Mouse (Mus musculus) megakaryocyte-erythroid progenitor cell, adult 5-6 weeks (primary cell): ENCODE results near the gene St6galnac5. TPM values are rescaled to one million over a fixed set of nuclear protein-coding genes. Genes with fewer than 3 reads are reported as not detected.
A peak's percentile ranks its signal among the peaks of the same experiment; 100 is the strongest.

Experiments used
- ATAC-seq: replicated peaks from 2 replicates; pipeline ENCODE4 v1.8.0; 2016; ENCODE audit warnings: mild to moderate bottlenecking, inconsistent platforms; ENCODE audit not compliant: severe bottlenecking, poor library complexity, low FRiP score, low TSS enrichment
- total RNA-seq, 2 experiments: library from RNA; stranded (forward) in 1 of 2; stranded (reverse) in 1 of 2; fragments of 200-1000, 215-1000 nt in 1 of 2; fragments of >200 nt in 1 of 2; fragmentation: Nextera tagmentation in 1 of 2; gene quantifications; 2 replicates each; pipeline ENCODE4 v1.2.3; 2014 to 2017

The St6galnac5 gene
- total RNA-seq, 2 experiments from 2014 or later = not detected

DNA sequence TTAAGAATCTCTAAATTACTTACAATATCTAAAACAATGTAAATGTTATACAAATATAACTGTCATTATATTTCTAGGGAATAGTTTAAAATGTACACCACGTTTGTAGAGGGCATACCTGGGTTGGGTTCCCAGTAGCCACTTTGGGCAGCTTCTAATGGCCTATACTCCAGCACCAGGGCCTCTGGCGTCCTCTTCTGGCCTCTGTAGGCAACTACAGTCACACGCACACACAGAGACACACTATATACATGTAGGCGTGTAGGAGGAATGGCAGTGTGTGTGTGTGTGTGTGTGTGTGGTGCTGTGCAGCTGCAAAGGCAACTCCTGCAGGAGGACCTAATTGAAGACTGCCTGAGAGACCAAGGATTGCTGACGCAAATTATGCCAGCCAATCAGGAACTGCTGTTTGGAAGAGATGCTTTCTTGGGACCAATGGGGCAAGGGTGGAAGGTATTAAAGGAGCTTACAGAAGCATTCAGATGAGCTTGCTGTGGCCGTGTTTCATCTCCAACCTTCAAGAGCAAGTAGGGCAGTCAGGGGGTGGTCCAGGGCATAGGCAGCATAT, 106.2 kb downstream of the St6galnac5 start:
- no peak for ATAC-seq

DNA sequence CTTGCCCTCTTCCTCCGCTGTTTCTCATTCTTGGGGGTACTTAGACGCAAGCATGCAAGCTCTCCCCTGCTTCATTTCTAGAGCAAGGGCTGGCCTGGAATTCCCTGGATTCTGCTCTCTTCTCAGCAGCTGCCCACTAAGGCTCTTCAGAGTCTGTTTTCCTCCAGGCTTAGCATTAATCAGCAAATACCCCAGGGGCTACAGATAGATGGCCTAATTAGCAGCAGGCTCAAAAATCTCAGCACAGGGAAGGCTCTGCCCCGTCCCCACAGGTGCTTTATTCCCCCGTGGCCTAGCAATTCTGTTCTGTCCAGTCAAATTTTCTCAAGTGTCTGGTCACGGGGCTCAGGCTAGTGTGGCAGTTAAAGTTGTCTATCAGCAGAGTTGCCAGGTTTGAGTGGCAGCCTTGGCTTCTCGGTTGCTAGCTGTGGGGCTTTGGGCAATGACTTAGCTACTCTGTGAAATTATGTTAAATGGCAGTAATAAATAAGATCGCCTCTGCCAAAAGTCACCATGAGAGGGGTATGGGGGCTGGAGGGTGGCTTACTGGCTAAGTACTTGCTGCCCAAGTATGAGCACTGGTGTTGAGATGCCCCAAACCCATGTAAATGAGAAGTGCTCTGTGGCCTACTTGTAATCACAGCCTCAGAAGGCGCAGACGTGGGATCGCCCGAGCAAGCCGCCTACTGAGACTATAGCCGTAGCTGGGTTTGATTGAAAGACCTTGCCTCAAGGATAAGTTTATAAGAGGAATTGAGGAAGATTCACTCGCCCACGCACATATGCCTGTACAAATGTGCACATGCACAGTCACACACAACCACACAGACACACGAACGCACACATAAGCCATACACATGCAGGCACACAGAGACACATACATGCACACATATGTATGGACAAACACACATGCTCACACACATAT, 107.4 kb downstream of the St6galnac5 start:
- ATAC-seq = no peak

DNA sequence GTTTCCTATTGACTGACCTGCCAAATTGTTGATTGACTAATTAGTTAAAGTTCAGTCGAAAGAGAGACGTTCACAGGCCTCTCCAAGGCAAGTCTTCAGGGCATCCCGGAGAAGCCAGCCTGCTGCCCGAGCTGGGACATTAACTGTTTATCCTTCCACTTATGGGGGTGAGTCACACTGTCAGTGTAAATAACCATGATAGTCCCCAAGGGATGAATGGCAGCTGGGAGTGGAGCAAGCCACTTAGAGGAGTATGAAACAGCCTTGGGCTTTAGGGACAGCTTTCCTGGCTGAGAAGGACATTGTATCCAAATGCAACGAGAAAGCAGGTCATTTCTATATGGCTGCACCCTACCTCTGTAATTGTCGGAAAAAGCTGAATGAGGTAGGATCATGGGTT, 109.5 kb downstream of the St6galnac5 start:
- no peak for ATAC-seq

DNA sequence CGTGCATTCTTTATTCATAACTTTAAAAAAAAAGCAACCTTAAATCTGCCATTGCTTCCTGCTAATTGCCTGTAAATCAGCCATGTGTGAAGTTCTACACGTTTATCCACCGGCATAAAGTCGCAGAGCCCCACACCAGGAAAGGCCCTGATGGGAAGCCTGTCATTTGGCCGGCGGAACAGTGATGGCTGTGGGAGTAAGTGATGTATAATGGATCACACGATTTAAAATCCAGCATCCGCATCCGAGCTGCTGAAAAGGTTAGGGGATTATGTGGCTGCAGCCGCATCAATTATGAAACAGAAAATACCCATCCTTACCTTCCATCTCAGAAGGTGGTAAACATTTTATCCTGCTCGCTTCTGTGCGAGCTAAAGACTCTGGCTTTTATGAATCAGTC, 110.0 kb downstream of the St6galnac5 start:
- no peak for ATAC-seq

DNA sequence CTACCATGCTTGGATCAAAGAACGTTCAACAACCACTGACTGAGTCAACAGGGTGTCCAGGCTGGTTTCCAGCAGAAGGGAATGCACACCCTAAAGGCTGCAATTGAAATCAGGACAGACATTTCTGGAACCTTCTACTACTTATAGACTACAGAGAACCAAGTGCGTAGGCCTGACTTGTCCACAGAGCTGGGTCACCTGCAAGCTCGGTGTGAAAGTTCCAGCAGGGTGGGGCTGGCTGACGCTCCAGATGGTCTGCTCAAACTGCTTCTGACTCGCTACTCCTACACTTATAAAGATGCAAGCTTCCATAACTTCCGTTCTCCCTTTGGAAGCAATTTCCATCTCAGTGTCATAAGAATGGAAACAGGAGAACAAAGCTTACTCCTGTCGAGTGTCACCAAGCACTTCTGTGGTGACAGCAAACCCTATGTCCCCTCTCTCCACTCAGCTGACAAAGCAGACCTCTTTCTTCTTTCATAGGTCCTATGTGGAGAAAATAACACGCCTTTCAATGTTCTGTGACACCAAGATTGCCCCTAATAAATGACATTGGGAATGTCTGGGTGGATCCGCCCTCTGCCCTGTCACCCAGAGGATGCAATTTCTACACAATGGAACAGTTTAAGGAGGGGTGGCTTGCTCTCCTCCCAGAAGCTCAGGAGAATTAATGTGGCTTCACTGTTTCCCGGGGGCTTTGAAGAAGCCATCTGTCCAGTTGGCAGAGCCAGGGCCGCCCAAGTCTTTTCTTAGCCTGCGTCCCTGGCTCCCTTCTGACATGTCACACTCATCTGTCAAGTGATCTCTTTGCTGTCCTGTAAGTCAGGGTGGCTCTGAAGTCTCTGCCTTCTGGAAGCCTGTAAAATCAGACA, 114.2 kb downstream of the St6galnac5 start:
- ATAC-seq = no peak

DNA sequence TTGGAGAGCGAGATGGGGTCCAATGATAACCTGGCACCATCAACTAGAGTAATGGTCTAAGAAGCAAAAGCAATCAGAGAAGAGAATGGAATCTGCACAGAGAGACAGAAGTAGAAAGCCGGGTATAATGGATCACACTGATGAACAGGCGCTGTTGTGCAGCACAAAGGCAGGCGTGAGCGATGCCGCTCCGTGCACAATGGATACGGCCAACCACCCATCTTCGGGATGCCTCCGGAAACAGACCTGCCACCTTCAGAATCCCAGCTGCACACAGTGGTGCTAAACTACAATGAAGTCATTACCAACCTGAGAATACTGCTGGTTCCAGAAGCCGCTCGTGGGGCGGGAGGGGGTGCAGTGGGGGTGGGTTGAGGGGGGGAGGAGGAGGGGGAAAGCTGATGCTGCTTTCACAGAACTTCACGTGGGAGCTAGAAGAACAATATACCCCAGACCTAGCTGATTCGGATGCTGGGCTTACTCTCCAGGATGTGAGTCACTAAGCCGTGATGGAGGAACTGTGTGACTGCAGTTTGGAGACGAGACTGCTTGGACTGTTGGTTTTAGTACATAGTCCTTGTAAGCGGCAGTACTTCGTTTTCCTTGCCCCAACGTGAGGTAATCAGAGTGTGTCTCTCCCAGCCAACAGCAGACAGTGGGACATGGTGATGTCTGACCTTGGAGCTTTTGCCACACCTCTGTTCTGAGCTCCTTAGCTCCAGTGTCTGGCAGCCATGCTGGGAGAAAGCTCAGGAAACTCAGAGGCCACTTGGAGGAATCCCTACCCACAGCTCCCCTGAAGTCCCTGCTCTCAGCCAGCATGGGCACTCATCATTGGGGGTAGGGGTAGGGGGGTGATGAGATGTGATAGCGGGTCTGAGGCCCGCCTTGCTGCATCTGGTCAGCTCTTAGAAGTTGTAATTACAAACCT, 115.7 kb downstream of the St6galnac5 start:
- no peak for ATAC-seq

DNA sequence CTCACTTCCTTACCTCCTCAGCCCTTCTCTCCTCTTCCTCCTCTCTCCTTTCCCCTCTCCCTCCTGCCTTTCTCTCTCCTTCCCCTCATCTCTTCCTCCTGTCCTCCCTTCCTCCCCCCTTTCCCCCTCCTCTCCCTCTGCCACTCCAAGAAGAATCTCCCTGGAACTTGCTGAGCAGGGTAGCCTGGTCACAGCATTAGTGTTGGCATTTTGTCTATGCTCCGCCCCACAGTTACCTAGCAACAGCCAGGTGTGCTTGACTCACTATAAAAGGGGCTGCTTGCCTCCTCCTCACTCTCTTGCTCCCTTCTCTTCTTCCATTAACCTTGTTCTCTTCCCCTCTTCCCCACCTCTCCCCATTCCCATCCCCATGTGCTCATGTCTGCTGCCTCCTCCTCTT, 120.1 kb downstream of the St6galnac5 start:
- ATAC-seq = no peak

DNA sequence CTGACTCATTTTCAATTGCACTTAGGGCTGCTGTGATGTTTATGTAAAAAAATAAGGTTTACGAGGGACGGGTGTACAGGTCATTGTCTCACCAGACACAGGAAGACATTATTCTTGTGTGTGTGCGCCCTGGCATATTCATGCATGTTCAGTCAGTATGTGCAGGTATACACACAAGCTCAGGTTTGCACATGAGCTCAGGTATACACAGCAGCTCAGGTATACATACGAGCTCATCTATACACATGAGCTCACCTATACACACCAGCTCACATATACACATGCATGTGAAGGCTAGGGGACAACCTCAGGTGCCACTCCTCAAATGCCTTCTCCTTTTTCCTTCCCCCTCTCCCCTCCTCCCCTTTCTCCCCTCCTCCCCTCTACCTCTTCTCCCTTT, 120.6 kb downstream of the St6galnac5 start:
- ATAC-seq = no peak

DNA sequence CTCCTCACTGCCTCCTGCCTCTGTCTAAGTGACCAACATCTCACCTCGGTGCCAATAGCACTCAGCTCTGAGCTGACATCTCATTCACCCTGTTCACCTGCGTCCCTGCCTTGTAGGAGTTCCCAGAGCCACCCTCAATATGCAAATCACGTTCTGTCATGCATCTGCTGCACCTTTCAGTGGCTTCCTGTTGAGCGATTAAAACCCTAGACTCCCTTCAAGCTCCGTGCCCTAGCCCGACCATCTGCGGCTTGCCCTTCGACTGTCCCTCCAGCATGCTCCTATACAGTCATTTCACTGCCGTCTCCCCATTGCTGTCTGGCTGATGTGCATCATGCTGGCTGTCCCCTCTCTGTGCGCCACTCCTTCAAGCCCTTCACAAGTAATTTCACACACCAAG, 126.0 kb downstream of the St6galnac5 start:
- no peak for ATAC-seq

DNA sequence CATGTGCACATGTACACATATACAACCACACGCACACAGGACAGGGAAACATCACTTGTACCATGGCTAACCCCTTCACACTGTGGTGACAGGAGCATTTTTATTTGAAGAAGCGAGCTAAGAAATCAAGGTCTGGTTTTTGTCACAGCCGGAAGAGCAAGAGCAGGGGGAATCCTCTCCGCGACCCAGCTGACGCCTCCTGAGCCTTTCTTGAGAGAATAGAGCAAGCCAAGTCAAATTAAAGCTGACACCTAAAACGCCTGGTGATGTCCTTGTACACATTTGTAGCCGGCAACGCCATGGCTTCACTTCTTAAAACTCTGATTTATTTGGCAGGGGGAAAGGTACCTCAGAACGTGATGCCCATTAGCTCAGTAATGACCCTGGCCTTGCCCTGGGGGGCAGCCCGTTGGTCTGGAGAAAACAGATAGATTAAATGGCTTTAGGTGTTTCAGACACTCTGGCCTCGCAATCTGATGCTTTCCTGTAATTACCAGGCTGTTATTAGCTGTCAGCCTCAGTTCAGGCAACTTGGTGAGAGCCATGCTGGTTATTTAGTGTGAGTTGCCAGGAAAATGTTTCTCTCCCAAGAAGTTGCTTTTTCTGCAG, 126.9 kb downstream of the St6galnac5 start:
- no peak for ATAC-seq

DNA sequence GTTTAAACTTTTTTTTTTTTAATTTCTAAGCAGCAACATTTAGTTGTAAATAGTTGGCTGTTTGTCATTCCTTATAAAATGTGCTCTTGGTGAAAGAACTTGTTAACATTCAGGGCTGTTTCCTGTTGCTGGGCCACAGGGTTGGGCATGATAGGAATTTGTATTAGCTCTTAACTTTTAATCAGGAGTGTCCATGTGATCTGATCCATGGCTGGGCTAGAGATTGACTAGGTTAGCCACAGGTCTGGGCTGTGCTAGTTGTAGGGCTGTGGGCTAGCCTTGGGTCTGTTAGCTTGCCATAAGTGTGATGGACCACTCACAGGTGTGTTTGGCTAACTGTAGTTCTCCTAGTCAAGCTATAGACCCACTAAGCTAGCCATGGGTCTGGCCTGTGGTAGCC, 138.1 kb downstream of the St6galnac5 start:
- no peak for ATAC-seq

DNA sequence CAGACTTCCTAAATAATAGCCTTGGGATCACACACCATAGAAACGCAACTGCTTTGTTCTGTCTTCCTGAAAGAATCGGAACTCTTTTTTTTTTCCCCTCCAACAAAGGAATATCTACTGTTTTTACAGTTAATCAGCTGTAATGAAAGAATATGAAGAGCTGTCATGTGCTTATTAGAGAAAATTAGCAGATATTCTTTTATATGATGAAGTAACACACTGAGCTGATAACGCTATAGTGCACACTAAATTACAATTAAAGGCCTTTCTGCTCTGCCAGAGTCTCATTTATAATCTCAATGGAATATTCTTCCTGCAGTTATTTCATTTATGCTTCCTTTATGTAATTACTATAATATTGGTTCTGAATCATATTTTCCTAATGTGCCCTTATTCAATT, 139.4 kb downstream of the St6galnac5 start:
- ATAC-seq = no peak

DNA sequence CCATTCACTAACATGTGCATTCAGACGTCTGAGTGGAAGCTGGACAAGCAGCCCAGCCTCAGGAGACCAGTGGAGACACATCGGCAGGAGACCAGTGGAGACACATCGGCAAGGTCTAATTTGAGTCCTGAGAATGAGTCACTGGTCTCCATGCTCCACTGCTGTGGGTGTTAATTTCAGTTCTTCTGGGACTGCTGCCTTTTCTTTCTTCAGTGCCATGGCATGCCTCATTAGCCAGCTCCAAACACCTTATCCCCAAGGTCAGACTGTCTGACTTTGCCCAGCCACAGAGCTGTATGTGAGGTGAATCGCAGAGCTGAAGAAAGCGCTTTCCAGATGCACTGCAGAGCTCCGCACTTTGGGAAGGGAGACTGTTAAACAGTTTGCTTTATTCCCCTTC, 140.8 kb downstream of the St6galnac5 start:
- no peak for ATAC-seq

DNA sequence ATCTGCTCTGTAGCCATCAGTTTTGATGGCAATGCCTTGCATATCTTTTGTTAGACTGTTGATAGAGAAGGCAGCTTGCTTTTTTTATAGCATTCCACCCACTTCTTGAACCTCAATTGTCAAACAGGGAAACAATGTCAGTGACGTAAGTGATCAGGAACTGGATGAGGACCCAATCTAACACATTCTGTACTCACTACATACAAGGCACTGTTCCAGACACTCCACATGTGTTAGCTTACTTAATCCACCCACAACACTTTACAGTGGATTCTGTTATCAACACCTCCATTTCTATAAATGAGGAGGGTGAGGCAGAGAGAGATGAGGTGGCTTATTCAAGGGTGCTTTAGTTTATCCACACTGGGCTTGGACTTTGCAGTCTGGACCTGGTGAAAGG, 144.1 kb downstream of the St6galnac5 start:
- no peak for ATAC-seq

DNA sequence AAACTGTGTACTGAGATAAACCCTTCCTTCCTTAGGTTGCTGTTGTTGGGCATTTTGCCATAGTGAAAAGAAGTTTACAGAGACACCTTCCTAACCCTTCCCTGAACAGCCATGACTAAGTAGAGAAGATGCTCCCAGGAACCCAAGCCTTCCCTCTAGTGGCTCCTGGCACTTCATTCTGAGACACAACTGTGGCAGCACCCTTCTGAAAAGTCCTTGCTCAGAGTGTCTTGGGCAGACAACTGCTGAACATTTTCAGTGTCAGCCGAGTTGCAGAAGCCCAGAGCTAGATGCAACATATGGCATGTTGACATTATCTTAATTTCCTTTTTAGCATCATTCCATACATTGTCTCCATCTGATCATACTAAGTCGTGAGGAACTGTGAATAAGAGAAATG, 144.6 kb downstream of the St6galnac5 start:
- ATAC-seq = no peak

DNA sequence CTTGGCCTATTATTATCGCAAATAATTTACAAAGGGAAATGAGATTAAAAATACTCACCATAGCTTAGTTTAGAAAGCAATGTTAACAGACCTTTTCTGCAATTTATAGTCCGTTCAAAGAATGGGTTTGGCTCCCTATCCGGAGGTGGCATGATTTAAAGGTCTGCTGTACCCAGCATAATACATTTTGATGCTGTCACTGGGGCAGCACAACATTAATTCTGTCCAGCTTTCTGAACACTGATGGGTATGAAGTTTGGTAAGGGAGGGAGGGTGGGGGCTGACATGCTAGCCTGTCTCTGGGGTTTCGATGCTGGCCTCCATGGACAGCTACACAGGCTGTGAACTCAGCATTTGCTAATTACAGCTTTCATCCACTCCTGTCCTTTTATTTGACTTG, 149.6 kb downstream of the St6galnac5 start:
- ATAC-seq = no peak

DNA sequence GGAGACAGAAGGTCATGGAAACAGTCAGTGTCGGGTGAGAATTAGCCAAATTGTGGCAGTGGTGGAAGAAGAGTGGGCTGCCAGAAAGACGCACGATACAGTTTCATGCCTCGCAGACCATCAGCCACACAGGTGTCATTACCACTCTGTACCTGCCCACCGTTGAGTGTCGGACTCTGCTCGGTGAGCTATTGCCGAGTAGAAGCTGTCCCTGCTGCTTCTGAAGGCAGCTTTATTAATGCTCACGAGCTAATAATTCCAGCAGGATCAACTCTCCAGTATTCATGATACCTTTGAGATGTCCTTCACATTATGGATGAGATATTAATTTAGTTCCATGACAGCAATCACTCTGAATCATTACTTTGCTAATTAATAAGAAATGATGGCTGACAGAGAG, 150.1 kb downstream of the St6galnac5 start:
- ATAC-seq = no peak

DNA sequence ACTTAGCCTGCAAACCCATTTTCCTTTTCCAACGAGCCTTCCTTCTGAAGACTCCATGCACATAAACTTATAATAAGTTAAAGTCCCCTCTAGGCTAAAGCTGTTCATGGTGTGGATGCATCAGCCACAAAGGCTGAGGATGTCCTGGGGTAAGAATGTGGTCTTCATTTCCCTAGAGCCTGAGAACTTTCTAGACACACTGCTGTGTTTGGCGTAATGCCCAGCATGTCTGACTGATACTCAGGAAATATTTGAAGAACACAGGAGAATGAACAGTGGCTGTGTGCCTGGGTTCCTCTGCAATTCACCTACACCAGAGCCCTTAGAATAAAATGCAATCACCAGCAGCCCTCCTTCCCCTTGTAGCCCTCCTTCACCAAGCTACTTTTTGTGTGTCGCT, 150.7 kb downstream of the St6galnac5 start:
- no peak for ATAC-seq

DNA sequence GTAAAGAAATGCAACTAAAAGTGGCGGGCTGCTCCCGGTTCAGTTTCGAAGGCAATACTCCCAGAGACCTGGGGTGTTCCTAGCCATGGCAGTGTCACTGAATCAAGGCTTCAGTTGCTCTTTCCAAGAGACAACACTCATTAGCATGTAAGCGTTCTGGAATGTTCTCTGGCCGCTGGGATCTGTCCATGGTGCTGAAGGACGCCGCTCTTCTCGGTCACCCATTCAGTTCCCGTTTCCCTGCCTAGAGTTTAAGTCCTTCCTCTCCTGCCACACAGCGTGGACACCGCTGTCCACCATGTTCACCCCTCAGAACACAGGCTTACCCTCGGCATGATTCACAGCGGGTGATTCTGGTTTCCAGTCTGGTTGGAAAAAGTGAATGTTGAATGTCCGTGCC, 160.8 kb downstream of the St6galnac5 start:
- peak; percentile 79 for ATAC-seq
